Mouse (Mus musculus) small intestine, adult 2 months (tissue): Measurements from ENCODE around the gene Fcgr4.

Experiments used
- CTCF ChIP-seq: fragments of 200-500 bp; IDR thresholded peaks from 2 replicates; pipeline ENCODE4 v1.5.1; 2012; ENCODE audit warnings: low read depth, mild to moderate bottlenecking, control low read depth, inconsistent platforms, low read length, moderate library complexity, mixed read lengths; ENCODE audit not compliant: insufficient replicate concordance, insufficient read length; ENCODE audit errors: extremely low read depth
- POLR2A ChIP-seq: fragments of 200-500 bp; IDR thresholded peaks from 2 replicates; pipeline ENCODE4 v1.6.1; 2012; ENCODE audit warnings: low read depth, mild to moderate bottlenecking, control low read depth, inconsistent platforms, low read length, moderate library complexity

- no peak for TF ChIP-seq POLR2A
- no peak for TF ChIP-seq CTCF
Measured at GRCm38 (mm10) chr1:171033756-171034155, 15.0 kb downstream of the Fcgr4 start.
